Mouse (Mus musculus) lung, adult 18-20 months (tissue): ENCODE data around the gene Rrad.
"Not testable (repeated sequence)": the region's sequence is repeated elsewhere in the genome, so short reads cannot be mapped to it uniquely, and the experiment has no call there.

Source experiments
- DNase-seq, 2 experiments: peaks; one replicate each; pipeline ENCODE4 v3.0.0; 2022; ENCODE audit warnings: mixed read lengths in 2 of 2

The Rrad gene

GRCm38 (mm10) chr8:104630981-104631663 lies at the start of gene Rrad:
Rrad (minus strand) TSS chr8:104631327.
- DNase-seq: peak; percentile 61 to 69

DNA sequence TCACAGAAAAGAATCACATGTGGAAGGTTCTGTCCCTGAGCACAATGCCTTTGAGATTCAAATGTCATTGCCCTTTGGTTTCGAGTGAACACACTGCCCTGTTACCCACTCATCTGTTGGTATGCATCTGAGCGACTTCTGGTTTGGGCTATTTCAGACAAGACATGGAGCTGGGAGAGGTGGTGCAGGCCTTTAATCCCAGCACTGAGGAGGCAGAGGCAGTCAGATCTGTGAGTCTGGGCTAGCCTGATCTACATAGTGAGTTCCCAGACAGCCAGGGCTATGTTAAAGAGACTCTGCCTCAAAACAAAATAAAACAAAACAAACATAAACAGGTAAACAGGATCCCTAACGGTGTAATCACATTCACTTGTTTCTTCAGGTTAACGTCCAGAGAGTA lies 24.5 kb upstream of the Rrad start:
- DNase-seq: no peak

DNA sequence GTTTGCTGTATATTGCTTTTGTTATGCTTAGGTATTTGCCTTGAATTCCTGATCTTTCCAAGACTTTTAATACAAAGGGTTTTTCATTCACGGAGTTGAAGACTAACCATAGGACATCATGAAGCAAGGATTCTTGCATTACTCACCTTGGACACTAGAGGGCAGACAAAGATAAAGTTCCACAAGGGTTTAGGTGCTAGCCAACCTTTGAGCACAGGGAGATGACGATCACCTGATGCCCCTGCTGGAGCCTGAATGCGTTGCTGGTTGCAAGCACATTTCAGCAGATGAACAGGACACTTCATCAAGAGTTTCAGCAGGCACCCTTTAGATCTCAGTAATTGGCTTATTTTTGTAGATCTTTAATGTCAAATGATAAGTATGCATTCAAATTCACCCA lies 23.9 kb upstream of the Rrad start:
- peak; percentile 52 to 76 for DNase-seq

DNA sequence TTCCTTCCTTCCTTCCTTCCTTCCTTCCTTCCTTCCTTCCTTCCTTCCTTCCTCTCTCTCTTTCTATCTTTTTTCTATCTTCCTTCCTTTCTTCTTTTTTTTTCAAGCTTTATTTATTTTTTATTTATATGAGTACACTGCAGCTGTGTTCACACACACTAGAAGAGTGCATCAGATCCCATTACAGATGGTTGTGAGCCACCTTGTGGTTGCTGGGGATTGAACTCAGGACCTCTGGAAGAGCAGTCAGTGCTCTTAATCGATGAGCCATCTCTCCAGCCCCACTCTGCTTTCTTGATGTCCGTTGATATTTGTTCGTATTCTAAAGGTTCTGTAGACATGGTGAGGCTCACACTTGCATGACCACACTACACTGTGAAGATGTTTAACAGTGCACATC lies 13.1 kb upstream of the Rrad start:
- not testable (repeated sequence) for DNase-seq

DNA sequence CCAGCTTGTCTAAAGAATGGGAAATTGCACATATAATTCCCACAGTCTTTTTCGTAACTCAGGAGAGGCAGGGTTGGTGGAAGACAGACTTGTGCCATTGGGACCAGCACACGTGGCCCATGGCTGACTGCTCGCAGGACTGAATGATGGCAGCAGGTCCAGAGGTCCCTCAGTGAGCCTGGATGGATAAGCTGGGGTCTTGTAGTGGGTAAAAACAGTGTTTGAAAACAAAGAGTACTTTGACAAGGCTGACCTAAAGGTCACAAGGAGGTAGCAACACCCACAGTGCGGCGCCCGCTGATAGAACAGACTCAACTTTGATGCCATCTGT lies 11.2 kb upstream of the Rrad start:
- no peak for DNase-seq

DNA sequence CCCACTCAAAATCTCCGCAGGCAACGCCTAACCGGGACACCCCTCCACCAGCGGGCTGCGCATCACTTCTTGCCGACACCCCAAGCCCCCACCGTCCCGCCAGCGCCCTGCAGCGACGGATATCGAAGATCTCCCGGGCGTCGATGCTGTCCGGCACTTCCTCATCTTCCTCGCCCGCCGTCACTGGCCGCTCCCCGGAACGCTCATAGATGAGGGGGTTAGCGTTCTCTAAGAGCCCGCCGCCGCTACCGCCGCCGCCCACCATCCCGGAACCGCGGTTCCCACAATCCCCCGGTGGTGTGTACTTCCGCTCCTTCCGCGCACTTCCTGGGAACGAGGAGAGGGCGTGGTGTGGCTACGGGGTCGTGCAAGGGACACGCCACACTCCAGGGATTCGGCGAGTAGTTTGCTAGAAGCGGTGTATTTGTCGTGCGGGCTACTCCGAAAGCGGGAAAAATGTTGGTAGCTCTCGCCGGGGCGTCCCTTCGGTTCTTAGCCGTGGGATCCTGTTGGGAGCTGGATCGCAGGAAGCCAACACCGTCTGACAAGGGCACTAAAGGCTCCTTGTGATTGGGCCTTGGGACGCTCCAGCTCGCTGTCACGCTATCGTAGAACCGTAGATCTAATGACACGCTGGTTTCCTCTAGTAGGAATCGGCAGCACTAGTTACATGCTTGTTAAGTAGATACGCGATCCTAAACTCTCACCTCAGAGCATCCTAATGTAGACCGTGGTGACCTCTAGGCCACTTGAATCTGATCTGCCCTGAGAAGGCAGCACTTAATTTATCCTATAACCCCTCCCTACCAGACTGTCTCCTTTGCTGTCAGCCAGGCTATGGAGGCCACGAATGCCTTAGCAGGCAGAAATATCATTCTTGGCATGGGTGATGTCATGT lies 10.5 kb upstream of the Rrad start, which contains the start of gene Ciao2b:
Ciao2b (minus strand) TSS at position 540 of the 898 bp plus-strand sequence.
- peak; percentile 88 to 90 for DNase-seq

- no peak for DNase-seq
These were observed 9.8 kb upstream of the Rrad start for GRCm38 (mm10) chr8:104640831-104641370.

DNA sequence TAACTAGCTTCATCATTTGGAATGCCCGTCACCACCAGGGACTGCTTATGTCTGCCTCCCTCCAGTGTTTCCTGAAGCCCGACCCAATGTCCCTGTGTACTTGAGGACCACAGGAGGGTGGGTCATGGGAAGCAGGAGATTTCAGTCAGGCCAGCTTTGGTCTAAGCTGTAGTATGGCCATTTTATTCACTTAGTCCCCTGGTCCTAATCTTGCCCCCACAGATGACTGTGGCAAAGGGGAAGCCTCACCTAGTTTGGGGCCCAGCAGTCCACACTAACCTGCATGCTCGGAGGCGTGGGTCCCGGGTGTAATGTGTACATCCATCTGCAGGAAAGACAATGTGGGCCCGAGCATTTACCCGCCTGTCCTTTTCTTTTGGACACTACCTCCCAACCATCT lies 9.1 kb upstream of the Rrad start:
- DNase-seq: no peak

DNA sequence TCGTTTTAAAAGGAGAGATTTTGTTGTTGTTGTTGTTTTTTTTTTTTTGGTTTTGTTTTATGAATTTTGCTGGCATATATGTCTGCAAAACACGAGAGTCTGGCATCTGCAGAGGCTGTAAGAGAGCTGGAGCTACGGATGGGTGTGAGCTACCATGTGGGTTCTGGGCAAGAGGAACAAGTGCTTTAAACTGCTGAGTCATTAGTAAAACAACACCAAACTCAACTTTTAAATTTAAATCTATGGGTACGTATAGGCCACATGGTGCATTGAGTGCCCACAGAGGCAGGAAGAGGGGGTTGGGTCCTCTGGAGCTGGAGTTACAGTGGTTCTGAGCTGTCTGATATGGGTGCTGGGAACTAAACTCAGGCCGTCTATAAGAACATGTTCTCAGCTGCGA lies 6.9 kb upstream of the Rrad start:
- no peak for DNase-seq

DNA sequence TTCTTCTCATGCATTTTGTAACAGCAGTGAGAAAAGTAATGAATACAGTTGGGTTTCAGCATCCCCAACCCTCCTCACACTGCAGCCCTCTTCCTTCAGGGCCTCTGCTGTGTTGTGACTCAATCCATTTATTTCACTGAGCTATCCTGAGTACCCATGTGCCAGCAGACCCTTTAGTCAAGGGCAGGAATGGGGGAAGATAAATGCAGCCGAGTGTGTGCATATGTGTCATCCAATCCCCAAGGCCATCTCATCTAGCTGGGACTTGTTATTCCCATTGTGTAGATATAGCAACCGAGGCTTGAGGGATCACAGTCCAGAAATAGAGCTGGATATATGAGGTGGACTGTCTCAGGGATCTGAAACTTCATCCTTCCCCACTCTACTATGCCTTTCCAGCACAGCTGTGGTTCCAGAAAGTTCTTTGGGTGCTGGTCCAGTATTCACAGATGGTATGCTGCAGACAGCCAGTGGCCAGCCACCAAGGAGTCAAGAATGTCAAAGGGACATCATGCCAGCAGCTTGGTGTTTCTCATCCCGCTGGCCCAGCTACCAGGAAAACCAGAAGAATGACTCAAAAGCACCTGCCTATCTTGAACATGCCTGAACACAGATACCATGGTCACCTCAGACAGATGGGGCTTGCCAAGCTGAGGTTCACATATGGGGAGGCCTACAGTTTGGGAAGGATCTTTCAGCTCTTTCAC lies 4.0 kb upstream of the Rrad start:
- DNase-seq: no peak

- peak in 1 of 2 experiments; percentile 2 for DNase-seq
These were observed 2.1 kb upstream of the Rrad start for GRCm38 (mm10) chr8:104633156-104633744.

DNA sequence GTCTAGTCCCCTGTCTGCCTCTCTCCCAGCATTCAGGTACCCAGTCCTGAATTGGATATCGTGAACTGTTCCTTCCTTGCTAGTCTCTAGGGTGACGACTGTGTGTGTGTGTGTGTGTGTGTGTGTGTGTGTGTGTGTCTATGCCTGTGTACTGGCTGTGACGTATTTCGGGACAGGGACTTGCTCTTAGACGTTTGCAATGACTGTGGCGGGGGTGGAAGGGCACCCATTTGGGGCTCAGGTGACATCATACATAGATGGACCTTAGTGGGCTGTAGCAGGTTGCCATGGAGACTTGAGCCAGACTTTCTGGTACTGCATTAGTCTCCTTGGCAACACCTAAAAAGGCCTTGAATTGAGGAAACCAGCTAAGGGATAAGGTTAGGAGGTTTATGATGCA lies 1.4 kb upstream of the Rrad start:
- peak in 1 of 2 experiments; percentile 2 for DNase-seq

DNA sequence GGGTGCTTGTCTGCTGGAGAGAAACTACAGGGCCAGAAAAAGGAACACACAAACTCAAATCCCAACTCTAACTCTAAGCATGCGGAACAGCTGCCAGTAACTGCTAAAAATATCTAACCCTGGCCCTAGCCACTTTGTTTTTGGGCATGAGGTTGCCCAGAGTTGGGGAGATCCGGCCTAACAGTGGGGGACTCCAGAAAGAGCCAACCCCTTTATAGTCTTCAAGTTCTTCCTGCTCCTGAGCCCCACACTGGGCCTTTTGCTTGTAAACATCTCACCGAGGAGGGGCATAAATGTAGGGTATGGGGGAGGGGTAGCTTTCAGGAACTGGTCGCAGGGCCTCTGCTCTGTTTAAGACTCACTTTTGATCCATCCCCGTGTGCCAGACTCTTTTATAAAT lies 848 bp upstream of the Rrad start:
- peak in 1 of 2 experiments; percentile 3 for DNase-seq

DNA sequence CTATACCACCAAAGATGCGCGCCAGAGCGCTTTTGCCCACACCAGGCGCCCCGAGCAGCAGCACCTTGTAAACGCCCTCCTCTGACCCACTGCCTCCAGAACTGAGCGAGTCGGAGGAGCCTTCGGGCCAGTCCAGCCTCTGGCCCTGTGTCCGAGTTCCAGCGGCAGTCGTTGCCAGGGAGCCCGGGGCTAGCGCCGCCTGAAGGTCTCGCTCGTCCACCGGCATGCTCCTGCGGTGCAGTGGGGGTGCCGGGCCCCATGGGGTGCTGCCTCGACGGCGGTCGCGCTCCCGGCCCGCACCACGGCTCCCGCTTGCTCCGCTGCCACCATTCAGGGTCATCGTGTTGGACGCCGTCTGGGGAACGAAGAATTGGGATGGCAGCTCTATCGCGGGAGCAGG lies 553 bp downstream of the Rrad start:
- DNase-seq: peak in 1 of 2 experiments; percentile 18

GRCm38 (mm10) chr8:104630111-104630479 lies 1.0 kb downstream of the Rrad start:
- DNase-seq: no peak

DNA sequence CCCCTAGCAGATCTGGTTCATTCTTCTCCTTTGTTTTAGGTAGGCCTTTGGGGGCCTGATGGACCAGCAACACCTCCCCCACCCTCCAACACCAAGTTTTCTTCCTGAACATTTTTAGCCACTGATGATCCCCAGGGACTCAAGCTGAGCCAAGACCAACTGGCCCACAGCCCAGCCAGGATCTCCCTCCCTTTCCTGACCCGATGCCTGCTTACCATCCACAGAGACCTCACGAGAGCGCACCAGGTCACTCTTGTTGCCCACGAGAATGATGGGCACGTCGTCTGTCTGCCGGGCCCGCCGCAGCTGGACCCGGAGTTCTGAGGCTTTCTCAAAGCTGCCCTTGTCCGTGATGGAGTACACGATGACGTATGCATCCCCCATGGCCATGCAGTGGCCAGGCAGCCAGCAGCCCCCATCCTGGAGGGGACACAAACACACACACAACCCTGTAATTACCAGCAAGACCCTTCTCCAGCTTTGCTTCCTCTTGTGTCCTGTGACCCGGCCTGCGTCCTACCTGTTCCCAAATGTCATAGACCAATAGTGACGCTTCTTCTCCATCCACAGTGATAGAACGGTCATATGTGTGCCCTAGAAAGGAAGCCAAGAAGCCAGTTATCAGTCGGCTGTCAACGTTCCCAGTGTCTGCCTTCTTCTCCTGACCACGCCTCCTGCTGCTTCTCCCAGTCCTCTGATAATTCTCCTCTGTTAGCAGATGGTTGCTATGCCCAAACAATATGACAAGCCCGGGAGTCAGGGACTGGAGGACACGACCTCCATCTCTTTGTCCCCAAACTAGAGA lies 1.6 kb downstream of the Rrad start:
- DNase-seq: peak in 1 of 2 experiments; percentile 7

GRCm38 (mm10) chr8:104628402-104628801 lies 2.7 kb downstream of the Rrad start:
- no peak for DNase-seq

- DNase-seq: no peak
These were observed 3.9 kb downstream of the Rrad start for GRCm38 (mm10) chr8:104627065-104627740.

DNA sequence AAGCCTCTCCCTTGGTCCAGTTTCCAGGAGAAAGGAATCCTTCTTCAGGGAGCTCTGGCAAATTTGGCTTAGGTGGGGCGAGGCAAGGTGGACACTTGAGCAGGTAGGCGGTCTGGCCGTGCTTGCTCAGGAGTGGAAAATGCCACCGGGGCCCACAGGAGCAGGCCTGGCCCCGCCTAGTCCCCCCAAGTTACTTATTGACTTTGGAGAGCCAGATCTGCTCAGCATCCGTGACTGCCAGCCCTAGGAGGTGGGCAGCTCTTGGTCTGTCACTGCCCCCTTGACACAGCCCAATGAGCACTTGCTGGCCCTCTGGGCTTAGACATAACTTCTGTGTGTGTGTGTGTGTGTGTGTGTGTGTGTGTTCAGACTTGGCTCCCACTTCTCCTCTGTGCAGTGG lies 7.0 kb downstream of the Rrad start, which contains the start of gene Cdh16:
Cdh16 (minus strand) TSS at position 236 of the 400 bp plus-strand sequence.
- DNase-seq: peak; percentile 70 to 76

DNA sequence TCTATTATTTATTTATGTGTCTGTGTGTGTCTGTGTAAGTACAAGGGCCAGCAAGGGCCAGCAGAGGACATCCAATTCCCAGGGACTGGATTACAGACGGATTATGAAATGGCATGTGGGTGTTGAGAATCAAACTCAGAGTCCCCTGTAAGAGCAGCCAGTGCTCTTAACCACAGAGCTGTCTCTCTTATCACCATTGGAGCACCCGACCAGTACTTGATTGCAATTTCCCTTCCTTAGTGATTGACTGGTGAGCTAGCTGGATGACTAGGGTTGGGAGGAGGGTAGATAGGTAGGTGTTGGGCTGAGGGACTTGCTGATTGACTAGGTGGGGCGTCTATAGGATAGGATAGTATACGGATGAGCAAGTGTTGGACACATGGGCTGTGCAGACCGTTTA lies 10.4 kb downstream of the Rrad start:
- DNase-seq: no peak

DNA sequence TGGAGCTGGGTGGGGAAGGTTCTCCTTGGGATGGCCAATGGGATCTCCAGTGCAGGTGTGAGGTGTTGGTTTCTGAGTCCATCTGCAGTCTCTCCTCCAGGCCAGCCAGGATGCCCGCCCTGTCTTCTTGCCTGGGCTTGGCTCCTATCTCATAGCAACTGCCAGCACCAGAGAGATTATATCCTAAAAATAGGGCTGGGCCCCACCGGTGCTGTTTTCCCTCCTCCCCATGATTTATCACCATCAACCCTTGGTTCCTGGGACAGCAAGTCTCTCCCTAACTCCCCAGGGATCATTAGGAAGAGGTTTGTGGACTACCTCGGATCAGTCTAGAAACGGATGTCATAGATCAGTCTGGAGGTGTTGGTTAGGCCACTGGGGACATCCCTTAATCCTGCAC lies 18.0 kb downstream of the Rrad start:
- no peak for DNase-seq
